Mouse (Mus musculus) intestine, embryonic 15.5 days (tissue): ENCODE results near the gene Prr19. TPM values are rescaled to one million over a fixed set of nuclear protein-coding genes. Genes with fewer than 3 reads are reported as not detected.

Experiments
- ATAC-seq: fragments of 200-750 bp; cut with Nextera tagmentation; 2 replicates; pipeline ENCODE4 v1.8.0; 2017; ENCODE audit warnings: moderate TSS enrichment, moderate library complexity
- H3K27ac ChIP-seq: fragments of 300-500 bp; sonication (generic); 2 replicates; pipeline ENCODE4 v1.5.1; 2015; ENCODE audit warnings: mild to moderate bottlenecking, inconsistent platforms
- H3K27me3 ChIP-seq: fragments of 300-500 bp; sonication (generic); replicated peaks from 2 replicates; pipeline ENCODE4 v1.6.1; 2015; ENCODE audit warnings: inconsistent platforms
- H3K36me3 ChIP-seq: fragments of 300-500 bp; sonication (generic); 2 replicates; pipeline ENCODE4 v1.6.1; 2015; ENCODE audit warnings: inconsistent platforms
- H3K4me1 ChIP-seq: fragments of 300-500 bp; sonication (generic); replicated peaks from 2 replicates; pipeline ENCODE4 v1.6.1; 2015; ENCODE audit warnings: inconsistent platforms
- H3K4me2 ChIP-seq: fragments of 300-500 bp; sonication (generic); replicated peaks from 2 replicates; pipeline ENCODE4 v1.6.1; 2015; ENCODE audit warnings: mild to moderate bottlenecking, inconsistent platforms
- H3K4me3 ChIP-seq: fragments of 300-500 bp; sonication (generic); replicated peaks from 2 replicates; pipeline ENCODE4 v1.5.1; 2015; ENCODE audit warnings: inconsistent platforms
- H3K9ac ChIP-seq: fragments of 300-500 bp; sonication (generic); 2 replicates; pipeline ENCODE4 v1.6.1; 2015; ENCODE audit warnings: inconsistent platforms
- H3K9me3 ChIP-seq: fragments of 300-500 bp; sonication (generic); 2 replicates; pipeline ENCODE4 v1.6.1; 2016; ENCODE audit warnings: inconsistent platforms
- WGBS: fragments of 180-500 bp; shearing (Covaris S2); methylation state at CpG from one replicate; pipeline ENCODE4 v1.1.7; 2015; 5-methylcytosine and 5-hydroxymethylcytosine counted together
- polyA plus RNA-seq: library from polyadenylated mRNA; unstranded; fragments of >200 nt; fragmentation: Nextera tagmentation; extraction: Ambion mirVana; gene quantifications from 2 replicates; pipeline ENCODE4 v1.2.1, GENCODE M21; 2015

The Prr19 gene
- polyA plus RNA-seq, 1 experiment from 2014 or later = 0.41 TPM

DNA sequence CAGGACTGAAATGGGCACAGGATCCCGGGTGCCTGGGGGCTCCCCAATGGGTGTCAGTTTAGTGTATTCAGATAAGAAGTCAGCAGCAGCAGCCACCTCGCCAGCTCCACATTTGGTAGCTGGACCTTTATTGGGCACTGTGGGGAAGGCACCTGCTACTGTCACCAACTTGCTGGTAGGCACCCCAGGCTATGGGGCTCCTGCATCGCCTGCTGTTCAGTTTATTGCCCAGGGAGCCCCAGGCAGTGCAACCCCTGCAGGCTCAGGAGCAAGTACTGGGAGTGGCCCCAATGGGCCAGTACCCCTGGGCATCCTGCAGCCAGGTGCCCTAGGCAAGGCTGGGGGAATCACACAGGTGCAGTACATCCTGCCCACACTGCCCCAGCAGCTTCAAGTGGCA, 12.5 kb upstream of the Prr19 start:
- Histone ChIP-seq H3K4me3 (no peak overlapping the region), H3K4me1 (peaks cover 29% of the 10 kb centered on the region), H3K27me3 (no peaks in the 10 kb centered on the region), H3K9ac (no peak overlapping the region), H3K9me3 (no peaks in the 10 kb centered on the region), H3K36me3 (peaks cover 78% of the 10 kb centered on the region), H3K27ac (no peak overlapping the region), H3K4me2 (no peak overlapping the region)
- ATAC-seq = no peak
- WGBS = 84% methylated on average over 3 of the region's 3 CpGs

DNA sequence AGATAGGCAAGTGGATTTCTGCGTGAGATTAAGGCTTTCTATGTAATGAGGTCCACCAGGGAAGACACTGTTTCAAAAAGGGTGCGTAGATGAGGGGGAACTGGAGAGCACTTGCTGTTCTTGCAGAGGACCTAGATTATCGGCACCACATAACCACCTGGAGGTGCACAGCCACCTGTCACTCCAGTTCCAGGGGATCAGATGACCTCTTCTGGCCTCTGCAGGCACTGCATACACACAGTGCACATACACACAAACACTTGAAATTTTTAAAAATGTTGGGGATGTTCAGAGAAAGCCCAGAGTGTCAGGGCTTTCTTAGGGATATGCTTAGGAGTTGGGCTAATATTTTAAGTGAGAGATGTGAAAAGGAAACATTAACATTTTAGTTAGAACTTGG, 11.3 kb upstream of the Prr19 start:
- H3K4me2 ChIP-seq = no peak overlapping the region
- no peak overlapping the region for H3K9ac ChIP-seq
- no peaks in the 10 kb centered on the region for H3K9me3 ChIP-seq
- H3K4me3 ChIP-seq = no peak overlapping the region
- H3K4me1 ChIP-seq = peaks cover 17% of the 10 kb centered on the region
- H3K27ac ChIP-seq = no peak overlapping the region
- no peaks in the 10 kb centered on the region for H3K27me3 ChIP-seq
- H3K36me3 ChIP-seq = peaks cover 83% of the 10 kb centered on the region
- no peak for ATAC-seq
- 97% methylated on average over 3 of the region's 3 CpGs for WGBS

DNA sequence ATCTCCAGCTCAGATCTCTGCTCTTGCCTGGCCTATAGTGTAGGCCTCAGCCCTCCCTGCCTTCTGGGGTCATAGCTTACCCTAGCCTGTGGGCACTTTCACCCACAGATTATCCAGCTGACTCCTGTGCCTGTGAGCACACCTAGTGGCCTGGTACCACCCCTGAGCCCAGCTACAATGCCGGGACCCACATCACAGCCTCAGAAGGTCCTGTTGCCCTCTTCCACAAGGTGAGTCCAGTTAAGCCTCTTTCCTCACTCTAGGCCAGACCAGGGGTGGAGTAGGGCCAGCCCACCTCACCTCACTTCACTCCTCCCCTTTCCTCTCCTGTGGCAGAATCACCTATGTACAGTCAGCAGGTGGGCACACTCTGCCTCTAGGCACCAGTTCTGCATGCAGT, 10.7 kb upstream of the Prr19 start:
- 0 out of 2 replicates have a peak, but pooled peaks have one; percentile 3 for ATAC-seq
- Histone ChIP-seq H3K36me3 (peaks cover 78% of the 10 kb centered on the region), H3K27ac (0 out of 2 replicates have a peak overlapping the region, but pooled peaks have one; percentile 6), H3K9me3 (no peaks in the 10 kb centered on the region), H3K4me1 (peaks cover 15% of the 10 kb centered on the region), H3K27me3 (no peaks in the 10 kb centered on the region), H3K4me3 (no peak overlapping the region), H3K9ac (no peak overlapping the region), H3K4me2 (no peak overlapping the region)
- WGBS = 92% methylated on average over 1 of the region's 1 CpGs

DNA sequence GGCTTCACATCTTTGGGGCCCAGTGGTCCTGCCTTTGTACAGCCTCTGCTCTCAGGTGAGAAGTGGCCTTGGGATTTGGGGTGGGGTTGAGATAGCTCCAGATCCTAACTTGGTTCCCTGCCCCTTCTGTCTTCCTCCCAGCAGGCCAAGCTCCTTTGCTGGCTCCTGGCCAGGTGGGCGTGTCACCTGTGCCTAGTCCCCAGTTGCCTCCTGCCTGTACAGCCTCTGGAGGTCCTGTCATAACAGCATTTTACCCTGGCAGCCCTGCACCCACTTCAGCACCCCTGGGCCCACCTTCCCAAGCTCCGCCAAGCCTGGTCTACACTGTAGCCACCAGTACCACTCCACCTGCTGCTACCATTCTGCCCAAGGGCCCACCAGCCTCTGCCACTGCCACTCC, 10.3 kb upstream of the Prr19 start:
- no peaks in the 10 kb centered on the region for H3K27me3 ChIP-seq
- H3K4me3 ChIP-seq = no peak overlapping the region
- H3K27ac ChIP-seq = 0 out of 2 replicates have a peak overlapping the region, but pooled peaks have one; percentile 6
- no peak overlapping the region for H3K4me2 ChIP-seq
- WGBS = 73% methylated on average over 2 of the region's 2 CpGs
- H3K9me3 ChIP-seq = no peaks in the 10 kb centered on the region
- no peak overlapping the region for H3K9ac ChIP-seq
- H3K36me3 ChIP-seq = peaks cover 77% of the 10 kb centered on the region
- ATAC-seq = peak; percentile 70
- peaks cover 15% of the 10 kb centered on the region for H3K4me1 ChIP-seq

DNA sequence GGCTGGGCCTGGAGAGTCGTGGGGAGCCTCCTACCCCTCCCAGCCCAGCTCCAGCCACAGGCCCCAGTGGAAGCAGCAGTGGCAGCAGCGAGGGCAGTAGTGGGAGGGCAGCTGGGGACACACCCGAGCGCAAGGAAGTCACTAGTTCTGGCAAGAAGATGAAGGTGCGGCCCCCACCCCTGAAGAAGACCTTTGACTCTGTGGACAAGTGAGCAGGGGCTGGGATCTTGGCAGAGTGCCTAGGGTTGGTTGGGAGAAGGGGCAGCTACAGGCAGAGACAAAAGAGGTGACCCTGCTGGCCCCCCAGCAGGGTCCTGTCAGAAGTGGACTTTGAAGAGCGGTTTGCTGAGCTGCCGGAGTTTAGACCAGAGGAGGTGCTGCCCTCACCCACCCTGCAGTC, 9.1 kb upstream of the Prr19 start:
- Histone ChIP-seq H3K4me1 (peaks cover 19% of the 10 kb centered on the region), H3K36me3 (peaks cover 68% of the 10 kb centered on the region), H3K27me3 (no peaks in the 10 kb centered on the region), H3K27ac (no peak overlapping the region), H3K4me2 (no peak overlapping the region), H3K4me3 (no peak overlapping the region), H3K9me3 (no peaks in the 10 kb centered on the region), H3K9ac (no peak overlapping the region)
- ATAC-seq = no peak
- WGBS = 58% methylated on average over 7 of the region's 7 CpGs

DNA sequence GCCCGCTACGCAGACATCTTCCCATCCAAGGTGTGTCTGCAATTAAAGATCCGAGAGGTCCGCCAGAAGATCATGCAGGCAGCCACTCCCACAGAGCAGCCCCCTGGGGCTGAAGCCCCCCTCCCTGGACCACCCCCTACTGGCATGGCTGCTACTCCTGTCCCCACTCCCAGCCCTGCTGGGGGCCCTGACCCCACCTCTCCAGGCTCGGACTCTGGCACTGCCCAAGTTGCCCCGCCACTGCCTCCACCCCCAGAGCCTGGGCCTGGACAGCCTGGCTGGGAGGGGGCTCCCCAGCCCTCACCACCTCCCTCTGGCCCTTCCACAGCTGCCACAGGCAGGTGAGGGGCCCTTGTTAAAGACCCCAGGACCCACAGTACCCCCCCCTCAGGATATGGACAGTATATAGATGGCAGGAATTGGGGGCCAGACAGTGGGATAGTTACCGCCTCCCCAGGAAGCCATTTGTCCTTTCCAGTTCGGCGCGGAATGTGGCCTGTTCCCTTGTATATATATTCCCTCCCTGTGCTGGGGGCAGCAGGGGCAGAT, 7.9 kb upstream of the Prr19 start:
- Histone ChIP-seq H3K4me3 (no peak overlapping the region), H3K36me3 (peaks cover 57% of the 10 kb centered on the region), H3K27ac (no peak overlapping the region), H3K27me3 (no peaks in the 10 kb centered on the region), H3K4me1 (peaks cover 19% of the 10 kb centered on the region), H3K9ac (no peak overlapping the region), H3K9me3 (no peaks in the 10 kb centered on the region), H3K4me2 (no peak overlapping the region)
- ATAC-seq = no peak
- WGBS = 76% methylated on average over 9 of the region's 10 CpGs

DNA sequence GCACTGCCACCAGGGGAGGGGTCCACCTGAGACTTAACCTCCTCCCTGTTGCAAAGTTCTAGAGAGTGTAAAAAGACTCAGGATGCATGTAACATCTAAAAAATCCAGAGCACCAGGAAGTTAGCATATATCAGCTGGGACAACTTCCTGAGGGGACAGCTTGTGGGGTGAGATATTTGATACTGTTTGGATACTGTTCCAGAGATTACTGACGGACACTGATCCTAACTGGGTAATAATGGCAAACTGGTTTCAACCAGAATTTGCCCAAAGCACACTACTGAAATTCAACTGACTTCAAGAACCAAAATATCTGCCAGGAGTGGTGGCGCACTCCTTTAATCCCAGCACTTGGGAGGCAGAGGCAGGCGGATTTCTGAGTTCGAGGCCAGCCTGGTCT, 6.7 kb upstream of the Prr19 start:
- Histone ChIP-seq H3K9ac (no peak overlapping the region), H3K27me3 (no peaks in the 10 kb centered on the region), H3K27ac (no peak overlapping the region), H3K36me3 (peaks cover 44% of the 10 kb centered on the region), H3K9me3 (no peaks in the 10 kb centered on the region), H3K4me1 (peaks cover 19% of the 10 kb centered on the region), H3K4me3 (no peak overlapping the region), H3K4me2 (no peak overlapping the region)
- no peak for ATAC-seq
- WGBS = 86% methylated on average over 4 of the region's 4 CpGs

DNA sequence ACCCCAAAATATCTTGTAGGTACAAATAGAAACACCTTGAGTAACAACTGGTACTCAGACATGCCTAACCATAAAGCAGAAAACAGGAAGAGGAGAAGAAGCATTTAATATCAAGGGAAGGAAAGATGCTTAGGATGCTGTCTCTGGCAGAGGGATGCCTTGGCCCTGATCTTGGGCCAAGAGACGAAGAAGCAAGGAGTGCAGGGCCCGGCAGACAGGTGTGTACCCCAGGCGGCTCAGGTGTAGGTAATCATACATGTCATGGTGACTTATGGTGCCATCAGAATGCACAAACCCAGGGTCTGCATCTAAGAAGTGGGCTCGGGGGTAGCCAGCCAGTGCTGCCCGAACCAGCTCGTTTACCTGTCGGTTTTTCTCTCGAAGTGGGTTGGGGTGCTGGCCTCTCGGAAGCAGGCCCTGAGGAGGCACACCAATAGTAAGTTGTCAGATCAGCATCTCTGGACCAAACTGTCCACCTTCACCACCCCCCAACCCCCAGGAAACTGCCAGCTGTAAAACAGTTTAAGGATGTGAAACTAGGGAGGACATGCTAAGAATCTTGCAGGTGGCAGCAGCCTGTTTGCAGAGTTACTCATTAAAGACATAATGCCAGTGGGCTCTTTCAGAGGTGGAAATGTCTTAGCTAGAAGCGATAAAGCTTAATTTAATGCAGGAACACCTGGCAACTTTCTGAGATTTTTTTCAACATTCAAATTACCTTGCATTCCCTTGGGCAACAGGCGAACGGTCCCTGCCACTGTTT, 6.1 kb upstream of the Prr19 start:
- peaks cover 39% of the 10 kb centered on the region for H3K36me3 ChIP-seq

DNA sequence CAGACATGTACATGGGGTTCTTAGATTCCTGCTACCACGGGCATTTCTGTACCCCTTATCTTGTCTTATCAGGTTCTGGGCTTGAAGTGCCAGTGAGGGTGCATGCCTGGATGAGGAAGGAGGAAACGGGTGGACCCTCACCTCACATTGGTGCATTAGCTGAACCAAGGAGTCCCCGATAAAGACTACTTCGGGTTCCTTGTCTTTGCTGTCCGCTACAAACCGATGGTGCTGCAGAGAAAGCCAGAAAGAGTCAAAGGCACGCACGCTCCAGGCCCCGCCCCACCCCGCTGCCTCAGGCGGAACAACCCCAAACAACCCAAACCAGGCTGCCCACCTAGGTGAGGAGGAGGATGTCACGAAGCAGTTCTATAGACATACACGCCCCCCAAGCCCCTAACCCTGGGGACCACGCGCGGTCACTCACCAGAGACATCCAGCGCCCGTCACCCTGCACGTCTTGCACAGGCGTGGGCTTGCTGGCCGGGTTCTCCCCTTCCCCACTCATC, 4.2 kb upstream of the Prr19 start:
- H3K4me1 ChIP-seq = peaks cover 8% of the 10 kb centered on the region
- peak overlapping the region; percentile 75 for H3K4me2 ChIP-seq
- peak overlapping the region; percentile 89 for H3K9ac ChIP-seq
- no peaks in the 10 kb centered on the region for H3K27me3 ChIP-seq
- ATAC-seq = peak; percentile 53
- H3K4me3 ChIP-seq = peak overlapping the region; percentile 82
- peak overlapping the region; percentile 99 for H3K27ac ChIP-seq
- H3K9me3 ChIP-seq = no peaks in the 10 kb centered on the region
- peaks cover 26% of the 10 kb centered on the region for H3K36me3 ChIP-seq
- 0% methylated on average over 21 of the region's 21 CpGs for WGBS

More for the DNA sequence above, 6.1 kb upstream of the Prr19 start:
- H3K9me3 ChIP-seq = no peaks in the 10 kb centered on the region
- H3K4me3 ChIP-seq = no peak overlapping the region
- H3K27ac ChIP-seq = no peak overlapping the region
- 87% methylated on average over 12 of the region's 12 CpGs for WGBS
- no peak for ATAC-seq
- no peak overlapping the region for H3K9ac ChIP-seq
- peaks cover 19% of the 10 kb centered on the region for H3K4me1 ChIP-seq
- H3K4me2 ChIP-seq = no peak overlapping the region
- H3K27me3 ChIP-seq = no peaks in the 10 kb centered on the region

DNA sequence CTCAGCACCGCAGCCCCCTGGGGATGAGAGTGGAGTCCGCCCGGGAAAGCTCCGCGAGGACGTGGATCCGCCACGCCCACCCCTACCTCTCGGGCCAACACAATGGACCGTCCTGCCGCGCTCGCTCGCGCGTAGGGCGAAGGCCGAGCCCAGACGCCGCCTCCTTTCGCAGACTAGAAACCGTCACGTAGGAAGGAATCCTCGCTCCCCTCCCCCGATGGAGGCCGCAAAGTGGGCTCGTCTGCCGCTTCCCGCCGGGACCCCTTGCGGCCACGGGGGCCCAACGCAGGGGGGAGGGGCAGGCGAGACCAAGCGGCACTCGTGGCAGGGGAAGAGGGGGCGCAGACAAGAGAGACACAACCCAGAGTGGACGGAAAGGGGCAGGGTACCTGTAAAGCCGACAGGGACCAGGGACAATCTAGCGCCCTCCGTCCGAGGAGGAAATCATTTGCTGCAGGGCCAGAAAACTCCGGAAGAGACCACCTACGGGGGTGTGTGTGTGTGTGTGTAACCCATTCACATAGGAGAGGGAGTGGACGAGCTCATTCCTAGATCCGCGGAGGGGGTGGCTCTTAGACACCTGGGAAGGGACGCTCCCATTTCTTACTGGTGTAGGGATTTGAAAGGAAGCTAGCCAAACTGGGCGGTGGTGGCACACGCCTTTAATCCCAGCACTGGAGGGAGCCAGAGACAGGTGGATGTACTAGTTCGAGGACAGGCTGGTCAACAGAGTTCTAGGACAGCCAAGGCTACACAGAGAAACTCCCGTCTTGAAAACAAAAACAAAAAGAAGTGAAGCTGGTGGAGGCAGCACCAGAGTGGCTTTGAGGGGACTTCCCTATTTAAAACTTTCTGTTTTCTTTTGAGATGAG, 3.5 kb upstream of the Prr19 start, which contains the start of gene Pafah1b3:
Gene Pafah1b3, minus strand, starts transcription at position 533 of the 872 bp plus-strand sequence.
- H3K4me2 ChIP-seq = peak within 1 kb of the TSS; percentile 75
- under 1% methylated on average over 52 of the region's 52 CpGs for WGBS
- H3K4me1 ChIP-seq = peaks cover 5% of the 10 kb centered on the region; the same call in 1 of the 2 replicates
- peak within 1 kb of the TSS; percentile 99 for H3K27ac ChIP-seq
- peak within 1 kb of the TSS; percentile 82 for H3K4me3 ChIP-seq
- H3K36me3 ChIP-seq = peaks cover 19% of the 10 kb centered on the region
- ATAC-seq = peak; percentile 93
- no peaks in the 10 kb centered on the region for H3K27me3 ChIP-seq
- no peaks in the 10 kb centered on the region for H3K9me3 ChIP-seq
- H3K9ac ChIP-seq = peak within 1 kb of the TSS; percentile 89

DNA sequence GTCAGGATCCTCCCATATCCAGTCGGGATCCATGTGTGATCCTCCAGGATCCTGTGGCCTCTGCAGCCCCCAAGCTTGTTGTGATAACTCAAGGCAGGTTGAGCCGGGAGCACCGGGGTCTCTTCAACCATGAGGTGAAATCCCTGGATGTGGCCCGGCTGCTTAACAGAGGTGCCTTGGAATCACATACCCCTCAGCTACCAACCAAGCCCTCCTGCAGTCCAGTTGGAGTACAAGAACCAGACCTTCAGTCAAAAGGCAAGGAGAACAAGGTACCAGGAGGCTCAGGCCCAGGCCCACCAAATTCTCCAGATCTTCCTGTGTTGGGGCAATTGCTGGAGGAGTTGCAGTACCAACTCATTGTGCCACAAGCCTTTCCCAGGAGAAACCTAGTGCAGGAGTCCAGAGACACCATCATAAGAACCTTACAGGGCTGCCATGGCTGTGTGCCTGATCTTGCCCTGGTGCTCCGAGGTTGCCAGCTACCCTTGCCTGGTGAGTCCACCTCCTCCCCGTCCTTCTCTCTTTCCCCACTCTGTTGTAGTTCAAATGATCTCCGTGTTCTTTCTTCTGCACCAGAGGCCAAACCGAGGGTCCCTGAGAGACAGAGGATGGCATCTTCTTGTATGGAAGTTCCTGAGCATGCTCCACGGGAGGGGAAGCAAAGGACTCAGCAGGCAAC, 1.9 kb downstream of the Prr19 start:
- Histone ChIP-seq H3K27me3 (peaks cover 6% of the 10 kb centered on the region), H3K4me3 (no peak overlapping the region), H3K27ac (no peak overlapping the region), H3K9ac (no peak overlapping the region), H3K4me2 (no peak overlapping the region), H3K36me3 (no peaks in the 10 kb centered on the region), H3K9me3 (no peaks in the 10 kb centered on the region), H3K4me1 (peaks cover 6% of the 10 kb centered on the region; the same call in 1 of the 2 replicates)
- no peak for ATAC-seq
- WGBS = 65% methylated on average over 9 of the region's 9 CpGs

DNA sequence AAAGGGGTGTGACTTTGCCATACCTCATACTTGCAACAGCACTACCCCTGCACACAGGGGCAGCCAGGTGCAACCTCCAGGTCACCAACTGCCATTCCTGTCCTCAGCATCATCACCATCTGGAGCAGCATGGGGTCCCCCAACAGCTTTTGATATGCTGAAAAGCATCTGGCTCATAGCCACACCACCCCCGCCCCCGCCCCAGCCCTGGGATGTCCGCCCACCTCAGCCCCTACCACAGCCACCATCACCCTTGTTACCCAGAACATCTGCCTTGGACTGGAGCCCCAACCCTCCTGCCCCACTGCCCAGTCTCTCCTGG, 2.4 kb downstream of the Prr19 start:
- Histone ChIP-seq H3K4me2 (no peak overlapping the region), H3K4me3 (no peak overlapping the region)
- 72% methylated on average over 3 of the region's 3 CpGs for WGBS

More for the DNA sequence above, 2.4 kb downstream of the Prr19 start:
- Histone ChIP-seq H3K27ac (no peak overlapping the region), H3K9ac (no peak overlapping the region), H3K9me3 (no peaks in the 10 kb centered on the region), H3K36me3 (no peaks in the 10 kb centered on the region), H3K4me1 (0 out of 2 replicates have a peak, but pooled peaks cover 6% of the 10 kb centered on the region), H3K27me3 (peaks cover 7% of the 10 kb centered on the region)
- ATAC-seq = no peak
